Mouse (Mus musculus): ENCODE results near the gene Cc2d2b. TPM values are rescaled to one million over a fixed set of nuclear protein-coding genes. Genes with fewer than 3 reads are reported as not detected.

Gene Cc2d2b
- polyA plus RNA-seq, 1 experiment: not detected

- WGBS: 62% methylated on average over 7 of the region's 7 CpGs
- DNase-seq (ENCODE audit: low read depth, low spot score): no peak
Observed at GRCm38 (mm10) chr19:40830198-40830597, 81.6 kb downstream of the Cc2d2b start.

GRCm38 (mm10) chr19:40830703-40831415 lies 82.3 kb downstream of the Cc2d2b start, which contains the start of gene Ccnj:
Gene Ccnj, plus strand, starts transcription at chr19:40831279.
- peak; percentile 46 for DNase-seq (ENCODE audit: low read depth, low spot score)
- under 1% methylated on average over 71 of the region's 71 CpGs for WGBS

DNA sequence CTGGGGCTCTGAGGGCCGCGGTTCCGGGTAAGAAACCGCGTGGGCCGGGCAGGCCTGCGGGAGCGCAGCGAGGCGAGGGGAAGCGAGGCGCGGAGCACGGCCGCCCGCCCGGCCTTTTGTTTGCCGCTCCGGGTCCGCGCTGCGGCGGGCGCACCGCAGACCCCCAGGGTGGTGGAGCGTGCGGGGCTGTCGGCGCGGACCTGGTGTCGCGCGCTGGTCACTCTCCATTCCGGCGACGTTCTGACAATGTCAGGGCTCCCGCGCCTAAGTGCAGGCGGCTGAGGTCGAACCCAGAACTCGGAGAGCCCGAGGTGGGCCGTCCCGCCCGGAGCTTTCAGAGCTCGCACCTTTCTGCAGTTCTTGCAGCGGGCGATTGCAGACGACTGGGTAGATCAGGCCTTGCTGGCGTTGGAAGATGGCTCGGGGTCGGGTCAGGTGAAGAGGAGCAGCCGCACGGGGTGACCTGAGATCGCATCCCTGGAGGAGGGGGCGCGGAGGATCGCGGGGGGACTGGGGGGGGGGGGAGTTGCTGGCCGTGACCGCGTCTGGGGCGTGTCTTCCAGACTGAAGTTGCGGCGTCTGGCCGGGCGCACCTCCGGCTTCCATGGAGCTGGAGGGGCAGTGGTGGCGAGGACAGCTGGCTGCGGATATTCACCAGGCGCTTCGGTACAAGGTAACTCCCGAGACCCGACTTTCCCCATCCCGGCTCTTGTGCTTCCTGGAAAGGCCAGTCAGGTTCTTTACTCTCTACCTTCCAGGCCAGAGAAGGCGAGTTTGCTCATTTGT lies 83.1 kb downstream of the Cc2d2b start:
- DNase-seq (ENCODE audit: low read depth, low spot score): no peak
- 1% methylated on average over 73 of the region's 76 CpGs for WGBS

DNA sequence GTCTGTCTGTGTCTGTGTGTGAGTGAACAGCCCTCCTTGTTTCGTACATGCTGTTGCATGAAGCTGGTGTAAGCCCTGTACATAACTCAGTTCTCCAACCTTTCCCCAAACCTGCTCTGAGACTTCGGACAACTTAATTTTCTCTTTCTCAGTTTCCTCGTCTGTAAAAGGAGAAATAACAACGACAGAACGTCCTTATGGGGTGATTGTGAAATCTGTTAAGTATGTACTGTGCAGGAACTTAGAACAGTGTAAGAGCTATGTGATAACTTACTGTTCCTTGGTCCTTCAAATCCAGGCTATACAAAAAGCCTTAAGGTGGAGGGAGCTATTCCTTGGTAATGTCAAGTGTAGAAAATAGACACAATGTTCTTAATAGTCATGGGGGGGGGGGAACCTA lies 83.8 kb downstream of the Cc2d2b start:
- no peak for DNase-seq (ENCODE audit: low read depth, low spot score)
- 11% methylated on average over 5 of the region's 5 CpGs for WGBS

- DNase-seq (ENCODE audit: low read depth, low spot score): no peak
- WGBS: 88% methylated on average over 6 of the region's 6 CpGs
Observed at GRCm38 (mm10) chr19:40834436-40834835, 85.9 kb downstream of the Cc2d2b start.

- no peak for DNase-seq (ENCODE audit: low read depth, low spot score)
- 95% methylated on average over 7 of the region's 7 CpGs for WGBS
Observed at GRCm38 (mm10) chr19:40838205-40838604, 89.7 kb downstream of the Cc2d2b start.

- 79% methylated on average over 6 of the region's 6 CpGs for WGBS
- DNase-seq (ENCODE audit: low read depth, low spot score): no peak
Observed at GRCm38 (mm10) chr19:40840303-40840702, 91.8 kb downstream of the Cc2d2b start.

DNA sequence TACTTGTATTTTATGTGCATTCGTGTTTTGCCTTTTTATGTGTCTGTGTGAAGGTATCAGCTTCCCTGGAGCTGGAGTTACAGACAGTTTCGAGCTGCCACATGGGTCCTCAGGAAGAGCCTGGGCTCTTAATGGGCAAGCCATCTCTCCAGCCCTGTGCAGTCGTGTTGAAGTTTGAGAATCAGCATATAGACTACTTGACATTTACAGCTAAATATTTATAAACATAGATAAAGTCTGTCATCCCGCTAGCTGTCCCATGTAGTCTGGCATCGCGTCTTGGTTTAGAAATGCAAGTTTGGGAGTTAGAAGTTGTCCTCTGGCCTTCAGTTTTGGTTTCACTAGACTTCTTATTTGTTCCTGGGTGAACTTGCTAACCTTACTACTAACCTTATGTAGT lies 92.5 kb downstream of the Cc2d2b start:
- DNase-seq (ENCODE audit: low read depth, low spot score): no peak
- WGBS: 77% methylated on average over 6 of the region's 6 CpGs

DNA sequence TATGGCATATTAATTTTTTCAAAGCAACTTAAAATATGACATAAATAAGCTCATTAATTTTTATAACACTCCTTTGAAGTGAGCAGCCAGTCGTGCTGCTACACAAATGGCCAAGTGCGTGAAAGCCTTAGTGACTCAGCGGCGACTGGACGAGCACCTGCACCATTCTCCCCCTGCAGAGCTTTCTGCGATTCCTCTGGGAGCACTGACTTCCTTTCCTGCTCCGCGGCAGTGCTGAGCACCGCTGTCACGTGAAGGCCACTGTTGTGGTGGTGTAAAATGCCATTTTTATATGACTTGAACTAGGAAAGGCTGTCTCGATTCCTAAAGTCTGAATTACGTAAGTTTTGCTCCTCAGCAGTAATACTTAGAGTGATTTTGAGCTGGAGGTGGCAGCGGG lies 93.0 kb downstream of the Cc2d2b start:
- 79% methylated on average over 13 of the region's 13 CpGs for WGBS
- DNase-seq (ENCODE audit: low read depth, low spot score): no peak

- DNase-seq (ENCODE audit: low read depth, low spot score): no peak
- WGBS: 87% methylated on average over 13 of the region's 13 CpGs
Observed at GRCm38 (mm10) chr19:40844731-40845130, 96.2 kb downstream of the Cc2d2b start.

- 90% methylated on average over 12 of the region's 12 CpGs for WGBS
- no peak for DNase-seq (ENCODE audit: low read depth, low spot score)
Observed at GRCm38 (mm10) chr19:40849391-40849790, 100.8 kb downstream of the Cc2d2b start.

DNA sequence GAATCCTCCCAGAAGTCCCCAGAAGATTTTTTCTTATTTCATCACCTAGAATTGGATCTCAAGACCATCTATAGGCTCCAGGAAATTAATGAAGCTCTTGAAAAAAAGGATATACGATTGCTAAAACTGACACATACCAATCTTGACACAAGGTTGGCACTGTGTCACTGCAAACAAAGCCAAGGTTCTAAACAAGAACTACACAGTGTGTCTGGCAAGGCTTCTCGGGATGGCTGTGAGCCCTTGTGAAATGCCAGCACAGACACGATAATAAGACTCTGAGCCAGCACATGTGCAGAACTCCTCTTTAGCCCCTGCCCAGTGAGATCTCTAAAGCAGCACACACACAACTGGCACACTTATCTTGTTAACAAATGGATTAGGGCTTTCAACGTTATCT lies 111.0 kb downstream of the Cc2d2b start:
- 36% methylated on average over 4 of the region's 4 CpGs for WGBS
- DNase-seq (ENCODE audit: low read depth, low spot score): no peak

DNA sequence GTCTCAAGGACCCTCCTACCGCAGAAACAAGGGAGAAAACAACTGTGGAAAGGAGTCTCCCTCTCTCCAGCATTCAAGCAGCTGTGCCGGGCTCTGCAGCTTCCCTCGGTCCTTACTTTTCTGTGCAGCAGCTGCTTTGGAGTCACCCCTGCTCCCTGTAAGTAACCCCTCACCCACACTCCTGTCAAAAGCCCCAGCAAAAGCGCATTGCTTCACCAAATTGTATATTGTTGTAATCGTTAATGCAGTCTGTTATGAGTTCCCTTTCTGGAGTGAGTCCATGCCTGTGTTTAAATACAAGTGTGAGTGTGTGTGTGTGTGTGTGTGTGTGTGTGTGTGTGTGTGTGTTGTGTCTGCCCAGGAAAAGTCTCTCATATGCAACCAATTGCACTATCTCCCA lies 119.7 kb downstream of the Cc2d2b start:
- DNase-seq (ENCODE audit: low read depth, low spot score): no peak
- 25% methylated on average over 5 of the region's 5 CpGs for WGBS

DNA sequence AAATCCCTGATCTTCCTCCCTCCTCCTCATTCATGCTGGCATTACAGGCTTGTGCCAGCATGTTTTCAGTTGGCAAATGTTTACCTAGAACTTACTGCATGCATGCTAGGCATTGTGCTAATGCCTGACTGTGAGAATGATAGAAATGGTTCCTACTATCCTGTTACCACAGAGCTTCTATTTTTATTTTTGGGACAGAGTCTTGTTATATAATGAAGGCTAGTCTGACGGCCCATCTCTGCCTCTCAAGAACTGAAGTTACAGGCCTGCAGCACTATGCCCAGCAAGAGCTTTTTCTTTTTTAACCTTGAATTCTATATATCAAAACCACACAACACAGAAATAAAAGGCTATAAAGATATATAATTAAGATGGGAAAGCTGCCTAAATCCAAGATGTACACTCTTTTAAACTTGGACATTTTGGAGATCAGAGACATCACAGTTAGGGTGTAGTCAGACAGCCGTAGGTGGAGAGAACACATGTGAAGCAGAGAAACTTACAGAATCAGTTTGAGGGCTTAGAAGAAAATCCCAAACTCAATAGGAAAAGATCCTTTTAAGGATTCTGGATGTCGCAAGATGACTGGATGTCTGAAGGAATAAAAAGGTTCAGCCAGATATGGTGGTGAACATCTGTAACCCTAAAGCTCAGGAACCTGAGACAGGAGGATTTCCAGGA lies 121.0 kb downstream of the Cc2d2b start:
- 90% methylated on average over 3 of the region's 3 CpGs for WGBS
- no peak for DNase-seq (ENCODE audit: low read depth, low spot score)

- DNase-seq (ENCODE audit: low read depth, low spot score): peak; percentile 71
Observed at GRCm38 (mm10) chr19:40872955-40873665, 124.6 kb downstream of the Cc2d2b start.

More at GRCm38 (mm10) chr19:40872955-40873665, 124.6 kb downstream of the Cc2d2b start:
- 15% methylated on average over 51 of the region's 51 CpGs for WGBS

Other genes starting within 250 kb of the Cc2d2b start
- 14.9 and 32.3 TPM in 2 replicates for gene Sorbs1, start 235.0 kb upstream of the Cc2d2b start, polyA plus RNA-seq (2012; rRNA removed)
- gene Aldh18a1, start 160.3 kb upstream of the Cc2d2b start, polyA plus RNA-seq (2012; rRNA removed): 64.3 and 144 TPM in 2 replicates
- gene Tctn3, start 136.5 kb upstream of the Cc2d2b start, polyA plus RNA-seq (2012; rRNA removed): 3.8 and 6.5 TPM in 2 replicates
- 6.9 and 9.3 TPM in 2 replicates for gene Entpd1, start 136.4 kb upstream of the Cc2d2b start, polyA plus RNA-seq (2012; rRNA removed)
- gene Ccnj, start 82.5 kb downstream of the Cc2d2b start, polyA plus RNA-seq (2012; rRNA removed): 3.2 and 6.2 TPM in 2 replicates
- gene Zfp518a, start 146.0 kb downstream of the Cc2d2b start, polyA plus RNA-seq (2012; rRNA removed): 1.2 and 2.1 TPM in 2 replicates
- gene Blnk, start 245.8 kb downstream of the Cc2d2b start, polyA plus RNA-seq (2012; rRNA removed): 18.8 and 19.7 TPM in 2 replicates